Mouse (Mus musculus) G1E-ER4 (cell line): Measurements from ENCODE around the gene Coro1c. TPM values are rescaled to one million over a fixed set of nuclear protein-coding genes. Genes with fewer than 3 reads are reported as not detected.

Experiments used
- GATA1 ChIP-seq: IDR thresholded peaks from one replicate; pipeline ENCODE4 v1.8.0; 2012; ENCODE audit warnings: low read length, inconsistent platforms
- polyA plus RNA-seq: library from polyadenylated mRNA; stranded (reverse); fragments of >175 nt; gene quantifications from 2 replicates; pipeline ENCODE4 v1.2.3, GENCODE M21; 2012

The Coro1c gene
- polyA plus RNA-seq, 1 experiment = 72.9 TPM

GRCm38 (mm10) chr5:113812638-113813037 is 95.9 kb downstream of the Coro1c start:
- no peak for TF ChIP-seq GATA1

GRCm38 (mm10) chr5:113810111-113810510 is 98.4 kb downstream of the Coro1c start:
- TF ChIP-seq GATA1 = no peak

GRCm38 (mm10) chr5:113808177-113808576 is 100.4 kb downstream of the Coro1c start:
- no peak for TF ChIP-seq GATA1

- no peak for TF ChIP-seq GATA1
Observed at GRCm38 (mm10) chr5:113807712-113808111, 100.8 kb downstream of the Coro1c start.

GRCm38 (mm10) chr5:113806414-113806813 is 102.1 kb downstream of the Coro1c start:
- TF ChIP-seq GATA1 = no peak

GRCm38 (mm10) chr5:113805301-113805700 is 103.3 kb downstream of the Coro1c start:
- no peak for TF ChIP-seq GATA1

- no peak for TF ChIP-seq GATA1
Observed at GRCm38 (mm10) chr5:113804395-113804966, 104.1 kb downstream of the Coro1c start.

- TF ChIP-seq GATA1 = no peak
Observed at GRCm38 (mm10) chr5:113800280-113800679, 108.3 kb downstream of the Coro1c start, which contains the start of gene Tmem119. Gene Tmem119 (minus strand): TSS chr5:113800516.

GRCm38 (mm10) chr5:113799691-113800090 is 108.9 kb downstream of the Coro1c start:
- no peak for TF ChIP-seq GATA1

GRCm38 (mm10) chr5:113798525-113798924 is 110.0 kb downstream of the Coro1c start:
- no peak for TF ChIP-seq GATA1

GRCm38 (mm10) chr5:113797149-113797882 is 111.2 kb downstream of the Coro1c start:
- no peak for TF ChIP-seq GATA1

- no peak for TF ChIP-seq GATA1
Observed at GRCm38 (mm10) chr5:113796401-113797148, 112.0 kb downstream of the Coro1c start.

Other genes starting within 250 kb of the Coro1c start
- gene 1700069L16Rik, start 184.0 kb downstream of the Coro1c start, polyA plus RNA-seq = not detected in 2 replicates
- 1.9 and 2.3 TPM in 2 replicates for gene Ficd, start 173.0 kb downstream of the Coro1c start, polyA plus RNA-seq
- 47.6 and 50.0 TPM in 2 replicates for gene Sart3, start 136.2 kb downstream of the Coro1c start, polyA plus RNA-seq
- 65.6 and 75.1 TPM in 2 replicates for gene Iscu, start 136.0 kb downstream of the Coro1c start, polyA plus RNA-seq
- gene Tmem119, start 108.2 kb downstream of the Coro1c start, polyA plus RNA-seq = 0.05 and 0.14 TPM in 2 replicates
- 40.3 and 52.4 TPM in 2 replicates for gene Selplg, start 76.1 kb downstream of the Coro1c start, polyA plus RNA-seq
- gene Ssh1, start 85.1 kb upstream of the Coro1c start, polyA plus RNA-seq = 13.1 and 16.5 TPM in 2 replicates
- not detected in 2 replicates for gene Dao, start 94.9 kb upstream of the Coro1c start, polyA plus RNA-seq
- 8.4 and 9.8 TPM in 2 replicates for gene Usp30, start 156.7 kb upstream of the Coro1c start, polyA plus RNA-seq
- not detected in 2 replicates for gene Svop, start 182.8 kb upstream of the Coro1c start, polyA plus RNA-seq
- 19.0 and 23.3 TPM in 2 replicates for gene Alkbh2, start 219.5 kb upstream of the Coro1c start, polyA plus RNA-seq
- 55.3 and 73.3 TPM in 2 replicates for gene Ung, start 221.6 kb upstream of the Coro1c start, polyA plus RNA-seq
- 0.28 TPM in 2 replicates for gene Acacb, start 237.8 kb upstream of the Coro1c start, polyA plus RNA-seq